Mouse (Mus musculus) liver, adult 2 months (tissue): ENCODE measurements around the gene Gls.

ENCODE experiments used
- CTCF ChIP-seq: fragments of 200-500 bp; IDR thresholded peaks from 2 replicates; pipeline ENCODE4 v1.5.1; 2011; ENCODE audit warnings: low read depth, low read length, control low read depth
- POLR2A ChIP-seq: fragments of 200-500 bp; IDR thresholded peaks from 2 replicates; pipeline ENCODE4 v1.6.1; 2011; ENCODE audit warnings: low read length, control low read depth; ENCODE audit not compliant: insufficient read depth; ENCODE audit errors: extremely low read depth

DNA sequence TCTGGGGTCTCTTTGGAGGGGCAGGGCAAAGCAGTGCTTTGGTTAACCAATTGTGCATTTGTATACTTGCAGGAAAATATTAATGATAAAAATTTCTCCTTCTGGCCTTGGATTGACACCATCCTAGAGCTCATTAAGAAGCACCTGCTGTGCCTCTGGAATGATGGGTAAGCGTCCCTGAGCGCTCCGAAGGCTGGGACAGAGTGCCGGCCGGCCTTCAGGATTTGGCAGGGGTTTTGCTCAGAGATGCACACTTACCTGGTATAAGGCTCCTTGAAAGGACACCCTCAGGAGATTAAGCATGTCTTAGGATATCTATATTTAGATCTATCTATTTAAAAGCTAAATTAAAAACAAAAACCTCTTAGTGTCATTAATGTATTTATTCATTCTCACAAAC is 81.9 kb downstream of the Gls start:
- no peak for TF ChIP-seq CTCF
- no peak for TF ChIP-seq POLR2A
